Mouse (Mus musculus) cerebellum, adult 2 months (tissue): ENCODE results near the gene Parp11.

Experiments used
- CTCF ChIP-seq: fragments of 200-500 bp; IDR thresholded peaks from 2 replicates; pipeline ENCODE4 v1.5.1; 2011; ENCODE audit warnings: low read depth, mild to moderate bottlenecking, control low read depth, low read length, moderate library complexity, borderline replicate concordance; ENCODE audit not compliant: insufficient read depth
- POLR2A ChIP-seq: fragments of 200-500 bp; IDR thresholded peaks from 2 replicates; pipeline ENCODE4 v1.6.1; 2011; ENCODE audit warnings: low read length, control low read depth, borderline replicate concordance; ENCODE audit not compliant: insufficient read depth

GRCm38 (mm10) chr6:127538118-127538517 lies 91.5 kb downstream of the Parp11 start:
- TF ChIP-seq CTCF (no peak), POLR2A (no peak)
